Mouse (Mus musculus) limb, embryonic 10.5 days (tissue): ENCODE measurements around the gene Lnpep. TPM values are rescaled to one million over a fixed set of nuclear protein-coding genes. Genes with fewer than 3 reads are reported as not detected.
A peak's percentile ranks its signal among the peaks of the same experiment; 100 is the strongest.
"Not testable (repeated sequence)": the region's sequence is repeated elsewhere in the genome, so short reads cannot be mapped to it uniquely, and the experiment has no call there.

Source experiments
- DNase-seq: peaks from one replicate; pipeline ENCODE4 v3.0.0-alpha.2; 2017; ENCODE audit warnings: low spot score
- H3K27ac ChIP-seq: fragments of 300-500 bp; sonication (generic); 2 replicates; pipeline ENCODE4 v1.5.1; 2016; ENCODE audit warnings: mild to moderate bottlenecking
- H3K27me3 ChIP-seq: fragments of 300-500 bp; sonication (generic); 2 replicates; pipeline ENCODE4 v1.6.1; 2016; ENCODE audit warnings: low read depth, mild to moderate bottlenecking; ENCODE audit not compliant: poor library complexity, severe bottlenecking
- H3K36me3 ChIP-seq: fragments of 300-500 bp; sonication (generic); 2 replicates; pipeline ENCODE4 v1.6.1; 2016; ENCODE audit warnings: mild to moderate bottlenecking, moderate library complexity
- H3K4me1 ChIP-seq: fragments of 300-500 bp; sonication (generic); 2 replicates; pipeline ENCODE4 v1.6.1; 2016
- H3K4me3 ChIP-seq: fragments of 300-500 bp; sonication (generic); 2 replicates; pipeline ENCODE4 v1.5.1; 2016; ENCODE audit warnings: mild to moderate bottlenecking, moderate library complexity
- H3K9me3 ChIP-seq: fragments of 300-500 bp; sonication (generic); replicated peaks from 2 replicates; pipeline ENCODE4 v1.6.1; 2016; ENCODE audit warnings: mild to moderate bottlenecking
- WGBS: fragments of 180-500 bp; shearing (Covaris S2); methylation state at CpG from one replicate; pipeline ENCODE4 v1.1.7; 2016; 5-methylcytosine and 5-hydroxymethylcytosine counted together
- polyA plus RNA-seq: library from polyadenylated mRNA; unstranded; fragments of >200 nt; fragmentation: Nextera tagmentation; extraction: Ambion mirVana; gene quantifications from 2 replicates; pipeline ENCODE4 v1.2.1, GENCODE M21; 2016

Lnpep gene
- polyA plus RNA-seq = 8.4 and 10.1 TPM in 2 replicates

DNA sequence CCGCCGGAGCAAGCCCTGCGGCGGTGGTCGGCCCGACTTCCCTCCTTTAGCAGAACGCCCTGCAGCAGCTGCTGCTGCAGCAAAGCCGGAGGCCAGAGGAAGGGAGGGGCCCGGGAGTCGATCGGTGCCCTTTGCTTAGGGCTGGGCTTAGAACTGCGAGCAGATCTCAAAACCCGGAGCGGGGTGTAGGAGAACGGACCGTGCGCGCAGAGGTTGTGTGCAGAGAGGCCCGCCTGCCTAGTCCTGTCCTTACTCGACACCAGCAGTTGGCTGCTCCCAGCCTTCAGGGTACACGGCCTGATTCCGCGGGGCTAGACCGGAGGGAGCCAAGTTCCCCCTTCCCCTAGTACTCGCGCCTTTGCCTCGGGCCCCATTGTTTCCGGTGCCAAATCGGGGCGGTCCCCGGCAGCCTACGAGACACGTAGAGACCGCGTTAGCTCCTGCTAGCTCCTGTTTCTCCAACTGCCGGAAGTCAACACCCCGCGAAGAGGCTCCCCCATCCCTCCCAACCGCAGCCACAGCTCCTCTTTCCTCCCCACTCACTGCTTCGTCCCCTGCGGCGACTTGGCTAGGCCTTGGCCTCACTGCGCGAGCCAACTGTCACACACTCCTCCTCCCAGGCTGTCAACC lies at the start of gene Lnpep:
TSS of gene Lnpep (minus strand) at position 94 of the 630 bp plus-strand sequence.
- no peaks in the 10 kb centered on the region for H3K27me3 ChIP-seq
- H3K4me3 ChIP-seq = peak within 1 kb of the TSS; percentile 73
- DNase-seq = peak; percentile 91
- peaks cover 27% of the 10 kb centered on the region for H3K4me1 ChIP-seq
- H3K27ac ChIP-seq = peak within 1 kb of the TSS; percentile 93
- no peaks in the 10 kb centered on the region for H3K36me3 ChIP-seq
- WGBS = under 1% methylated on average over 44 of the region's 44 CpGs
- no peaks in the 10 kb centered on the region for H3K9me3 ChIP-seq

DNA sequence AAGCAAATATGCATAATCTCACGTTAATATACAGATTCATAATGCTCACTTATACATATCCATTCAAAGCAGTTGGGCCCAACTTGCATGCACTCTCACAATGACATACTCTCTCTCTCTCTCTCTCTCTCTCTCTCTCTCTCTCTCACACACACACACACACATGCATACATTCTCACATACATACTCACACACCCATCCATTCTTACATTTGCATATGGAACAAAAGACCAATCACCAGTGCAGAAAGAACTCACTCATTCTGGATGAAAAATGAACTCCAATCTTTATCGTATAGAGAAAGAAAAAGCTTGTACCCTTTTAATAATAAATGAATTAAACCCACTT lies 31.0 kb upstream of the Lnpep start:
- no peaks in the 10 kb centered on the region for H3K9me3 ChIP-seq
- no peak overlapping the region for H3K4me3 ChIP-seq
- H3K27me3 ChIP-seq = no peaks in the 10 kb centered on the region
- H3K4me1 ChIP-seq = 0 out of 2 replicates have a peak, but pooled peaks cover 9% of the 10 kb centered on the region
- no peak overlapping the region for H3K27ac ChIP-seq
- no peak for DNase-seq
- 42% methylated on average over 2 of the region's 2 CpGs for WGBS
- H3K36me3 ChIP-seq = no peaks in the 10 kb centered on the region

DNA sequence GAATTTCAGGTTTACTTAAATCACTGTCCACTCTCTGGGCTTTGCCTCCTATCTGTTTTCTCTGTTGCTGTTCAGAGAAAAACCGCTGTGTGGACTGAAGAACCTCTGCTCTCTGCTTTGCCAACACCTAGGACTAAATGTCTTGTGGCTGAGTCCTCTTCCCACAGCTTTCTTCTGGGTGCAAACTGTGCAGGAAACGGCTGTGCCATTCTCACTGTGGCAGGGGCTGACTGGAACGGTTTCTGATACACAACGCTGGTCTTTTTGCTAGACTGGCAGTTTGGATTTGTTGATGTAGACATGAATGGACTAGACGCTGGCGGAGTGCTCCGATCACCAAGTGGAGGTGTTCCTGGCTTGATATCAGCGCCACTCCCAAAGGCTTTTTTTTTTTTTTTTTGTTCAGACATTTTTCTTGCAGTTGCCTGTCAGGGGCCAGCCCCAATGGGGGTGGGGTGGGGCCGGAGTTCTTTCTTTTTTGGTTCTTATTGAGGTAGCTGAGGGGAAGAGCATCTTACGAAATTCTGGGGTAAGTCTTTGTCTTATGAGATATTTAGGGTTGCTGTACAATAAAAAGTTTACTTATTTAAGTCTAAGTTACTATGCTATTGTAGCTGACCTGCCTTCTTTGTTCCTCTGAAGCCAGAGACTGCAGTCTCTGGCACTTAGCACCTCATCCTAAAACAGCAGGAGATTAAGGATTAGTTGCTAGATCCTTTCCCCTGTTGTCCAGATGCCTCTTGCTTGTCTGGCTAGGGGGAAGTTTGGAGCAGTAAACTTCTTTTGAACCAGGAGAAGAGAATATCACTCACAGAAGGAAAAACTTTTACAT lies 30.4 kb upstream of the Lnpep start:
- H3K4me1 ChIP-seq = 0 out of 2 replicates have a peak, but pooled peaks cover 9% of the 10 kb centered on the region
- H3K36me3 ChIP-seq = no peaks in the 10 kb centered on the region
- peak overlapping the region; percentile 24; the same call in 1 of the 2 replicates for H3K4me3 ChIP-seq
- DNase-seq = peak; percentile 31
- H3K27me3 ChIP-seq = no peaks in the 10 kb centered on the region
- no peak overlapping the region; the same call in 1 of the 2 replicates for H3K27ac ChIP-seq
- WGBS = 20% methylated on average over 10 of the region's 10 CpGs
- no peaks in the 10 kb centered on the region for H3K9me3 ChIP-seq

DNA sequence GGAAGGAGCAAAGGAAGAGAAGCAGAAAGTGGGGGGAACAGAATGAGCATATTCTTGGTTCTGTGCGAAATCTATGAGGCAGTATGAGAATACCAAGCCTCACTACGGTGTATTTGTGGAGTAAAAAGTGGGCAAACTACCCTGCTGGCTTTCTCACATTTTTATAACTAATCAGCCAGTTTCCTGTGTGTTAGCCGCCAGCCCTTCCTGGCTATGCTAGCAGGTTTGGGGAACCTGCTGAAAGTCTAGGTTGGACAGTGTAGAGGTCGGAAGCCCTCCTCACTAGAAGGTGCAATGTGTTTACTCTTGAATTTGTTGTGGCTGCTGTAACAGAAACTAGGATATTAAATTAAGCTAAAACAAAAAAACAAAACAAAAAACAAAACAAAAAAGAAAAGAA lies 27.7 kb upstream of the Lnpep start:
- Histone ChIP-seq H3K4me1 (0 out of 2 replicates have a peak, but pooled peaks cover 9% of the 10 kb centered on the region), H3K4me3 (no peak overlapping the region), H3K9me3 (no peaks in the 10 kb centered on the region), H3K27me3 (no peaks in the 10 kb centered on the region), H3K36me3 (no peaks in the 10 kb centered on the region), H3K27ac (no peak overlapping the region)
- WGBS = 79% methylated on average over 4 of the region's 4 CpGs
- DNase-seq = no peak

DNA sequence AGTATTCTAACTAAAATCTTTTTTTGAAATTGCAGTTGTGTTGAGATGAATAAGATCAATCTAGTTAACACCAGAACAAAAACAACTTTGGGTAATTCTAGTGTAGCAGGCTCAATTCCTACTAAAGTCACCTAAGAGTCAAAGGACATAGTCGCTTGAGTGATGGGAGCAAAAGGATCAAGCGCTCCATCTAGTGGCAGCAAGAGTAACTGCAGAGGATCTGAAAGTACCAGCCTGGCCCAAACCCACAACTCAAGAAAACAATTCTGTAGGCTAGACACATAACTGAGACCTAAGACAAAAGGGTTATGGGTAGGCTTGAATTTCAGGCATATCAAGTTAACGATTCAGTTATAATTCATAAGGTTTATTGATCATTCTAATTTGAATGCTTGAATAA lies 20.9 kb upstream of the Lnpep start:
- peak; percentile 50 for DNase-seq
- no peak overlapping the region for H3K27ac ChIP-seq
- 3% methylated on average over 3 of the region's 3 CpGs for WGBS
- no peaks in the 10 kb centered on the region for H3K9me3 ChIP-seq
- no peaks in the 10 kb centered on the region for H3K36me3 ChIP-seq
- H3K4me3 ChIP-seq = no peak overlapping the region
- no peaks in the 10 kb centered on the region for H3K4me1 ChIP-seq
- H3K27me3 ChIP-seq = no peaks in the 10 kb centered on the region

DNA sequence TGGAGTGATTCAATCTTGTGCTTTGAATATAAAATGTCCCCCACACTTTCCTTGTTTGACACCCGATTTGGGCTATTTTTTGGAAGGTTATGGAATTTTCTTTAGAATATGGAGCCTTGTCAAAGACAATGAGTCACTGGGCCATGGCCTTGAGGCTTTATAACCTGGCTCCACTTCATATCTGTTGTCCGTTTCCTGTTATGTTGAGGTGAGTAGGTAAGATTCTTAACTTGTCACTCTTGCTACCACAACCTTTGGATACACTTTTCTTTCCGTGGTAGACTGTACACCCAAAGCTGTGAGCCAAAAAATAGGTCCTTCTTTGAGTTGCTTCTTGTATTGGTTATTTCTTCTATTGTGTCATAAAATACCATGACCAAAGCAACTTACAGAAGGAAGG lies 12.5 kb upstream of the Lnpep start:
- Histone ChIP-seq H3K27ac (no peak overlapping the region), H3K36me3 (no peaks in the 10 kb centered on the region), H3K9me3 (no peaks in the 10 kb centered on the region), H3K27me3 (no peaks in the 10 kb centered on the region), H3K4me3 (no peak overlapping the region), H3K4me1 (peaks cover 10% of the 10 kb centered on the region)
- WGBS = 88% methylated on average over 3 of the region's 3 CpGs
- DNase-seq = no peak

DNA sequence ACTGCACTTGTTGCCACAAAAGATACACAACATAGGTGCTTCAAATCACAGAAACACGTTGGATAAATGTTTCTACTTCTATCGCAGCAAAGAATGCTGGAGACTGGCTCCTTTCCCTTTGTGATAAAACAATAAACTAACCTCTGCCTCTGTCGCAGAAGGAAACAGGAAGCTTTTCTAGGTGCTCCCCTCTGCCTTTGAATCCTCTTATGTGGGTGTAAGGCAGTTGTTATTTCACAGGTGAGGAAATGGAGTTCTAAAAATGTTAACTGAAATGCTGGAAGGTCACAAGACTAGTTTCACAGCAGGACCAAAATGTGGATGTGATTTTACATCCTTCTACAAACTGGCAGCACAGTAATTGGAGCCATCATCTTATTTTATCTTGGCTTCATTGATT lies 11.3 kb upstream of the Lnpep start:
- Histone ChIP-seq H3K9me3 (no peaks in the 10 kb centered on the region), H3K27ac (no peak overlapping the region), H3K27me3 (no peaks in the 10 kb centered on the region), H3K4me3 (no peak overlapping the region), H3K4me1 (peaks cover 10% of the 10 kb centered on the region), H3K36me3 (no peaks in the 10 kb centered on the region)
- WGBS = 48% methylated on average over 3 of the region's 3 CpGs
- DNase-seq = no peak

DNA sequence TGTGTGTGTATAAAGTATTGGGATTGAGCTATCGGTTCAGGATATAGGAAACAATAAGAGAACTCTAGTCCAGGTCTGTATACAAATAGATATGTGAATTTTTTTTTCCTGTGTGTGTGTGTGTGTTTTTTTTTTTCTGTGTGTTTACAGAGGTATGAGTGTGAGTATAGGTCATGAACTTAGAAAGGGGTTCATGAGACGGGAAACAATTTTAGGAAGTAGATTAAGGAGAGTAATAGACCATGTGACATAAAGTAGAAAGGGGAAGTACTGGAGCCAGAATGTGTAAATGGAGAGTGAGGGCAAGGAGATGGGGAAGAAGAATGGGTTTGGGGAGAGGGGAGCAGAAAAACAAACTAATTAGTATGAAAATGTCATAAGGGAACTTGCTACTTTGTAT lies 9.2 kb upstream of the Lnpep start:
- 88% methylated on average over 2 of the region's 2 CpGs for WGBS
- H3K4me3 ChIP-seq = no peak overlapping the region

DNA sequence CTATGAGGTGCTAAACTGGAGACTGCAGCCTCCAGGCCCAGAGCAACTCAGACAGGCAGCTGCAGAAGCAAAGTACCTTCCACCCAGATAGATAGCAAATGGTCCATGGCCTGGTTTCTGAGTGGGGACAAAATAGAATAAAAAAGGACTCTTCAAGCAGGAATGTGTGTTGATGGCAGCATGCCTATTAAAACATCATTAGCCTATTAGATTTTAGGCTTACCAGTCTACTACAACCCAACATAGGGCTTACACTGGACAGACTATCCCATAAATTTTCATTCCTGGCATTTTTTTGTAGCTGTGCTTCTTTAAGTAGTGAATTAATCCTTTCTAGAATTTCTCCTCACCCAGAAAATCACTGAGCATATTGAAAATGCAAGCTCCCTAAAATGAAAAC lies 7.1 kb upstream of the Lnpep start:
- no peak for DNase-seq
- H3K9me3 ChIP-seq = no peaks in the 10 kb centered on the region
- no peaks in the 10 kb centered on the region for H3K36me3 ChIP-seq
- no peaks in the 10 kb centered on the region for H3K27me3 ChIP-seq
- H3K4me3 ChIP-seq = no peak overlapping the region
- no peak overlapping the region for H3K27ac ChIP-seq
- peaks cover 10% of the 10 kb centered on the region for H3K4me1 ChIP-seq

More for the DNA sequence above, 9.2 kb upstream of the Lnpep start:
- Histone ChIP-seq H3K9me3 (no peaks in the 10 kb centered on the region), H3K36me3 (no peaks in the 10 kb centered on the region), H3K27ac (no peak overlapping the region), H3K4me1 (peaks cover 10% of the 10 kb centered on the region), H3K27me3 (no peaks in the 10 kb centered on the region)
- DNase-seq = no peak

DNA sequence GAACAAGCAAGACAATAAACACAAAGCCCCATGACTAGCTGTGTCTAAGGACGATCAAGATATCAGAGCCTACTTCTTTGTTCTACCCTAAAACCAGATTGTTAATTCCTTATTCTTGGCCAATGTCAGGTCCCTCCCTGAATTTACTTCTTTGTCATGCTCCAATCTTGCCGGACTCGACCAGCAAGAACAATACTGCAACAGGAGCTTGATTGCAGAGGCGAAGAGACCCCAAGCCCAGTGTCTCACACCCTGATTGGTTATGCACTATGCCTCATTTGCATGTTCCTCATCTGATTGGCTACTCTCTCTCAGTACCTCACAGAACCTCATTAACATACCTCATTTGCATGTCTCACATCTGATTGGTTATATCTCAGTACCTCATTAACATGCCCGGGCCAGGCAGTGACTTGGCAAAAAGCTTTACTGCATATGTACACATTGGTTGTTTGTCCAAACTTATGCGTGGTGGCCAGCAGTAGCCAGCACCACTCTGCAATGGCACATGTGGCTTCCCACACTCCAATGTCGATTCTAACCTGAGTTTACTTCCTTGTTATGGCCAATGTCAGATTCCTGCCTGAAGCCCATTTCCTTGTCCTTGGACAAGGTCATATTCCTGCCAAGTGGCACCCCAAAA lies 3.5 kb upstream of the Lnpep start:
- not testable (repeated sequence) for H3K9me3 ChIP-seq, H3K27ac ChIP-seq, H3K4me3 ChIP-seq, H3K27me3 ChIP-seq, DNase-seq, H3K4me1 ChIP-seq, H3K36me3 ChIP-seq
- WGBS = 97% methylated on average over 7 of the region's 7 CpGs

DNA sequence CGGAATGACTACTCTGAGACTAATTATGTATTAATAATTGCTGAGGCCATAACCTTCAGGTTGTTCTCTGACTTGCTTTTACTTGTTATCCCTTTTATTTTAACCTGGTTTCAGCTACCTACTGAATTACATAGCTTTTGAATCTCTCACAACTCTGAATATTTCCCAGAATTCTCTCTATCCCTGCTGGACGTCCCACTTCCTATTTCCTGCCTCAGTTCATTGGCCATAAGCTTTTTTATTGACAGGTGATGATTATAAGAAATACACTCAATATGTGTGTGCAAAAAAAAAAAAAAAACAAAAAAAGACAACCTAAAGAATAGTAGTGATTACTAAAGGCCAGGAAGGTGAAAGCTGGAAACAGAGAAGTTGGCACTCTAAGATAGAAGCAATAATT lies 2.7 kb upstream of the Lnpep start:
- 88% methylated on average over 2 of the region's 2 CpGs for WGBS
- no peak for DNase-seq

DNA sequence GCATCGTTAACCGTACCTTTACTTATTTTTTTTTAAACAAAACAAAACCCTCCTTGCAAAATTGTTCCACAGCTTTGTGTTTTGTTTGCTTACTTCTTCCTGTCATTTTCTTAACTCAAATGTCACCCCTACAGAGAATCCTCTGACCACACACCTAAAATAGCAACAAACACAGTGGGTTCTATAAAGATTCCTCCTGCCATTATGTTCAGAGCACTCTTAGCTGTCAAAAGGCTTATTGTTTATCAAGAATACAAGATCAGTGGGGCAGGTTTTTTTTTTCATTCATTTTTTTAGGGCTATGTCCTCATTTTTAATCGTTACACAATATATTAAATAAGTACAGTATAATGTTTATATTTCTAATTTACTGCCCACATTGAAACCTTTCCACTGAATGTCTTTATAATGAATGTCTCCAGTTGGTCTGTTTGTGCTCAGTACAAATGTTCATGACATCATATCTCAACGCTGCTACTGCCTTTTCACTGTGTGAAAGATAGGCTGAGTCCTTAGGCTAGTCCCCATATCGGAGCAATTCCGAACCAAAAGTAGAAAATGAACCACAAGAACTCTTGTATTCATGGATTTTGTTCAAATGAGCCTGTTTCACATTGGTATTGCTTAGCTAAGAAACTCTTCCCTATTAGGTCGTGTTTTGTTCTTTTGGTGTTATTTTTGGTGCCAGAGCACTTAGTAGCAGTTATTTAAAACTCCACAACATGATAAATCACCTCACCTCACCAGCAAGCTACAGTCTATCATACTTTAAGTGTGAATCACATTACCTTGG lies 1.2 kb upstream of the Lnpep start:
- no peaks in the 10 kb centered on the region for H3K27me3 ChIP-seq
- peaks cover 27% of the 10 kb centered on the region for H3K4me1 ChIP-seq
- H3K4me3 ChIP-seq = peak overlapping the region; percentile 73
- peak overlapping the region; percentile 93 for H3K27ac ChIP-seq
- WGBS = 63% methylated on average over 7 of the region's 7 CpGs
- no peaks in the 10 kb centered on the region for H3K9me3 ChIP-seq
- no peaks in the 10 kb centered on the region for H3K36me3 ChIP-seq
- DNase-seq = no peak

More for the DNA sequence above, 2.7 kb upstream of the Lnpep start:
- Histone ChIP-seq H3K27ac (no peak overlapping the region), H3K9me3 (no peaks in the 10 kb centered on the region), H3K27me3 (no peaks in the 10 kb centered on the region), H3K4me1 (peaks cover 17% of the 10 kb centered on the region), H3K4me3 (no peak overlapping the region), H3K36me3 (no peaks in the 10 kb centered on the region)
